Mouse (Mus musculus) neutrophil, adult 5-6 weeks (primary cell): Measurements from ENCODE around the gene Lsm12. TPM values are rescaled to one million over a fixed set of nuclear protein-coding genes. Genes with fewer than 3 reads are reported as not detected.
"Not testable (repeated sequence)": the region's sequence is repeated elsewhere in the genome, so short reads cannot be mapped to it uniquely, and the experiment has no call there.

Source experiments
- ATAC-seq: fragments of 151-379, 151-347 bp; 2 replicates; pipeline ENCODE4 v1.8.0; 2017; ENCODE audit warnings: mild to moderate bottlenecking, moderate TSS enrichment; ENCODE audit not compliant: insufficient number of reproducible peaks, poor library complexity, low FRiP score, severe bottlenecking; ENCODE audit errors: extremely low read depth
- total RNA-seq: library from RNA; stranded (forward); fragments of 200-1000 nt; gene quantifications from 2 replicates; pipeline ENCODE4 v1.2.3, GENCODE M21; 2017

Gene Lsm12
- total RNA-seq, 1 experiment from 2014 or later: 56.2 TPM

DNA sequence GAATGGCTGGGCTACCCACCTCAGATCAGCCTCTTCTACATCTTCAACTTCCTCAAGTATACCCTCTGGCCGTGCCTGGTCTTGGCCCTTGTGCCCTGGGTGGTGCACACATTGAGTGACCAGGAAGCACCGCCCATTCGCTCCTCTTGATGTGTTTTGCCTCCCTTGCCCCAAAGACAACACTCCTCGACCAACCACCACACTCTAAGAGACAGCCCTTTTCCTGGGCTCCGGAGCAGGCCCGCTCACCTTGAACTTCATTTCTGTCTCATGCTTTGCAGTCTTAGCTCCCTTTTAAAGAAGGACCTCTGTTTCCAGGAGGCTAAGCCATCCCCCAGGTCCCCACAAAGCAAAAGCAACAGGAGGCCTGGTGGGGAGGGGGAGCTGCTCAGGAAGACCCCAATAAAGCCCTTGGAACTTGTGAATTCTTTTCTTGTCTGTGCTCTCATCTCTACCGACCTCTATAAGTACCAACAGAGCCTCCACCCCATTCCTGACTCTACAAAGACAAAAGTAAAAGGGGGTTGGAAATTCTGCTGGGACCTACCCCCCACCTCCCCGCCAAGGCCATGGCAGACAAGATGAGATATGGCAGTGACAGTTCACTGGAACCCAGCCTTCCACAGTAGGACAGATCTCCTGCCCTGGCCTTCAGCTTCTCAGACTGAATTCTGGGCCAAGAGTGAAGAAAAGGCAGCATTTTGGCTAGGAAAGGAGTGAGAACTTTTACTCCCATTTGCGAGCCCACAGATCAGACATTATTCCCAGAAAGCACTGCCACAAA is 8.8 kb upstream of the Lsm12 start:
- no peak for ATAC-seq

GRCm38 (mm10) chr11:102190848-102191247 is 5.8 kb upstream of the Lsm12 start:
- no peak for ATAC-seq

DNA sequence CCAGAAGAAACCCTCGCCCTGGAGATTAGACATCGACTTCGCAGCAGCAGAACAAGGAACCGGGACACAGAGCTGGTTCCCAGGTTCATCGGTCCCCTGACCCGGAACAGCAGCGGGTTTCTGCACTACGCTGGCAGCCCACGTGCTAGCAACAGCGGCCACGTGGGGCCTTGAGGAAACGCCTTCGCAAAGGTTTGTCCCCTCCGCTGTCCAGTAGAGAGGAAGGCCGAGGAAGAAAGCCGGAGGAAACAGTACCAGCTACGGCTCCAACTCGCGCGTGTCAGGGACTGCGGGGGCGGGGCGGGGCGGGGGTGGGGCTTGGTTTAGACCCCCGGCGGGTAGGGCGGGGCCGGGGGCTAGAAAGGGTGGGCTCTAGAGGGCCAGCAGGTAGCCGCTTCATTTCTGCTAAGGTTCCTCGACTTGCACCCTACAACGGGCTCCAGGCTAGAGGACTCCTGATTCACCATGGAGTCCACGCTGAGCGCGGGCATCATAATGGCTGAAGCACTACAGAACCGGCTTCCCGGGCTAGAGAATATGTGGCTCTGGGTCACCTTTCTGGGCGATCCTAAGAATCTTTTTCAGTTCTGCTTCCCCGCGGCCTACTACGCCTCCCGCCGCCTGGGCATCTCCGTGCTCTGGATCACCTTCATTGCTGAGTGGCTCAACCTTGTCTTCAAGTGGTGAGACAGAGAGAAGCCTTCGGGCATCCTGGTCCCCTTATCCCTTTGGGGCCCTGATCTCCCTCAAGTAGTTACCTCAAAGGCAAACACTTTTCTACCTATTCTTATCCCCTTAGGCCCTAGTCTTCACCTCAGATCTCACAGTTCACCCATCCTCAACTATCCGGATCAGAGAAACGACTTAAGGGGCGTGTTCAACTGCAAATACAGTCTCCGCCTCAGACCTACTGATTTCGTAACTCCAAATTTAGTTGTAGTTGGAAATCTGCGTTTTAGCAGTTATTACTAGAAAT is 4.7 kb upstream of the Lsm12 start, which contains the start of gene G6pc3:
Gene G6pc3 (plus strand): TSS at position 160 of the 976 bp plus-strand sequence.
- ATAC-seq: peak; percentile 81

- no peak for ATAC-seq
These were observed 3.9 kb upstream of the Lsm12 start for GRCm38 (mm10) chr11:102188980-102189379.

GRCm38 (mm10) chr11:102186235-102186634 is 1.1 kb upstream of the Lsm12 start:
- ATAC-seq: no peak

DNA sequence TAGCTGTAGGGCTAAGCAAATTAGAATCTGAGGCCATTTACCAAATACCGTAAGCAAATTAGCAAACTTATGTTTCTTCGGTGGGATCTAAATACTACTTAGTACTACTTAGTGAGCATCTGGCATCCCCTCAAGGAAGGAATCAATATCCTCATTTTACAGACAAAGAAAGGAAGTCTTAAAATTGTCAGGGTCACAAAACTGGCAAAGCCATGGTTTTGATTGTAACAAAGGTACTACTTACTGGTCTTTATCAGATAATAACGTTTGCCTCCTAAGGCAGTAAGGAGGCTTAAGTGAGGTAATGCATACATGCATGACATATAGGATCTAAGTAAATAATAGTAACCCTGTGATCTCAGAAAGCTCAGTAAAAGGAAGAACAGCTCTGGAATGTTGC is 581 bp upstream of the Lsm12 start:
- no peak for ATAC-seq

DNA sequence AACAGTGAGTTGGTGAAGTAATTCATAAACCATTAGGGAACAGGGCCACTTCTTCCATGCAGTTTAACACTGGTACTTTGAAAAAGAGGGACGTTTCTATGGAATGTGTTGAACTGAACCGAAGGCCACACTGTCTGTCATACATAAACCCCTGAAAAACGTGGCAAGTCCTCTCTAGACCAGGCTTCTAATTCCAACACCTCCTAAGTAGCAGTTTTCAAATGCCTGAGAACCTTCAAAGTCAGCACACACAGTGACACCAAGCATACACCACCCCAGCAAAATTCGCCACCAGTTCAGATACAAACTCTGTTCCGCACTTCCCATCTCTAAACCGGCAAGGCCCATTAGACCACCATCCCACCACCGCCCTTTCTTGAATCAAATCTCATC is 847 bp downstream of the Lsm12 start:
- no peak for ATAC-seq

DNA sequence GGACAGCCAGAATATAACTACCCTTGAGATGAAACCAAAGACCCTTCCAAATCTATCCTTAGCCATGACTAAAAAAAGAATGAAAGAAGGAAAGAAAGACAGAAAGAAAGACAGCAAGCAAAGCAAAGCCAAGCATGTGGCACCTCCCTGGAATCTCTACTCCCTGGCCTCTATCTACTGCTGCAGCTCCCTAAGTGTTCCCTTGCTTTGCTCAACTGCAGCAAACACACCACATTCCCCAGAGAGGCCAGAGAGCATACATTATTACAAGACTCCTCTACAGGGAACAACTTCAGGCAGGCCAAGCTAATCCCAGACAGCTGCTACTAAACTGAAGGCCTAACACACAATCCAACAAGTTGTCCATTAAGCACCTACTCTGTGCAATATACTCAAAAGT is 5.3 kb downstream of the Lsm12 start:
- no peak for ATAC-seq

DNA sequence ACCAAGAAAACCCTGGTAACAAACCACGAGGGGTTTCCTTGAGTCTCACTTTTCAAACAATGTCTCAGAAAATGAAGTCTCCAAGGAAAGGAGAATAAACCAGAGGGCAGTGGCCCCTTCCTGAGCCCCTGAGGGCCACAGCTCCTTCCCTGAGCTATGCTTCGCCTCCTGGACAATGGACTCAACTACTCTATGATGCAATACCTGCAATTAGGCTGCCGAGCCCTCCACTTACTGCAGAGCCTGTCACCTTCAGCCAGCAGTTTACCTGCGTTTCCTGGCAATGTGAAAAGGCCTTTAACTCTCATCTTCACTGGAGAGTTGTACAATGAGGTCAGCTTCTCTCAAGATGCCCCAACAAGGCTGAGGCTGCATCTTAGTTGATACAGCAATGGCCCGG is 16.4 kb downstream of the Lsm12 start:
- no peak for ATAC-seq

GRCm38 (mm10) chr11:102167539-102167938 is 17.6 kb downstream of the Lsm12 start:
- ATAC-seq: no peak

- no peak for ATAC-seq
These were observed 18.9 kb downstream of the Lsm12 start for GRCm38 (mm10) chr11:102165971-102166722.

- ATAC-seq: no peak
These were observed 25.3 kb downstream of the Lsm12 start for GRCm38 (mm10) chr11:102159781-102160180.

- ATAC-seq: not testable (repeated sequence)
These were observed 27.1 kb downstream of the Lsm12 start for GRCm38 (mm10) chr11:102158024-102158423.

DNA sequence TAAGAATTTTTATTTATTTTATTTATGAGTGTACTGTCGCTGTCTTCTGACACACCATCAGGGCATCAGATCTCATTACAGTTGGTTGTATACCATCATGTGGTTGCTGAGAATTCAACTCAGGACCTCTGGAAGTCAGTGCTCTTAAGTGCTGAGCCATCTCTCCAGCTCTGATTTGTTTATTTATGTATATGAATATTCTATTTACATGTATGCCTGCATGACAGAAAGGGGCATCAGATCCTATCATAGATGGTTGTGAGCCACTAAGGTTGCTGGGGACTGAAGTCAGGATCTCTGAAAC is 28.4 kb downstream of the Lsm12 start:
- ATAC-seq: no peak

- ATAC-seq: peak; percentile 76
These were observed 28.9 kb downstream of the Lsm12 start, which contains the start of gene Tmem101 for GRCm38 (mm10) chr11:102156039-102156785. TSS of gene Tmem101 (minus strand) at chr11:102156404.

GRCm38 (mm10) chr11:102147213-102147989 is 37.7 kb downstream of the Lsm12 start:
- no peak for ATAC-seq

DNA sequence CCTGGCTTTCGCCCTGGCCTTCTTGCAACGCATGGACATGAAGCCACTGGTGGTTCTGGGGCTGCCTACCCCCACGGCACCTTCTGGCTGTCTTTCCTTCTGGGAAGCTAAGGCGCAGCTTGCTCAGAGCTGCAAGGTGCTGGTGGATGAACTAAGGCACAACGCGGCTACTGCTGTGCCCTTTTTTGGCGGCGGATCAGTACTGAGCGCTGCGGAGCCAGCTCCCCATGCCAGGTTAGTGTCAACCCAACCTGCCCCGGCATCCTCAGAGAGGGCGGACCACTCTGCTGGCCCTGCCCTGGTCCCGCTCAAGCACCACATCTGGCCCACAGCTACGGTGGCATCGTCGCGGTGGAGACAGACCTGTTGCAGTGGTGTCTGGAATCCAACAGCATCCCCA is 38.6 kb downstream of the Lsm12 start:
- no peak for ATAC-seq

DNA sequence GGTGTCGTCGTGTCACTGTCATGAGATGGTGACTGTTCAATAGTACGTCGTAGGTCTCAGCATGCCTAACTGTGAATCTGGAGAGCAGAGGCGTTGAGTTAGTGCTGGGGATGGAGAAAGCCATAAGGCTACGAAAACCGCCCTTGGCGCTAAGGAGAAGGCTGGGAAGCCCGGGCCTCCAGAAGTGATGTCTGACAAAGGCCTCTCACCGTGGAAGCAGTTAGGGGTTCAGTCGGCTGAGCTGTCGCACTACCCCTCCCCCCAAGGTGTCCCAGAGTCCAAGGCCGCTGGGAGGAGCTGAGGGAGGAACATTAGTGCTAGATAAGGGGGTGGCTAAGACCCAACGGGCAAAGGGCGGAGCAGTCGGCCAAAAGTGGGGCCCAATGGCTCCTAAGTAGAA is 39.1 kb downstream of the Lsm12 start:
- no peak for ATAC-seq
